Mouse (Mus musculus) testis, adult 2 months (tissue): ENCODE data around the gene Il17f.

ENCODE experiments used
- CTCF ChIP-seq: fragments of 200-500 bp; IDR thresholded peaks from 2 replicates; pipeline ENCODE4 v1.5.1; 2012; ENCODE audit warnings: low read depth, mild to moderate bottlenecking, inconsistent platforms, low read length, moderate library complexity; ENCODE audit not compliant: control insufficient read depth, insufficient read depth, insufficient replicate concordance
- POLR2A ChIP-seq: fragments of 200-500 bp; IDR thresholded peaks from 2 replicates; pipeline ENCODE4 v1.6.1; 2012; ENCODE audit warnings: low read depth, mild to moderate bottlenecking, inconsistent platforms, low read length, moderate library complexity; ENCODE audit not compliant: control insufficient read depth

DNA sequence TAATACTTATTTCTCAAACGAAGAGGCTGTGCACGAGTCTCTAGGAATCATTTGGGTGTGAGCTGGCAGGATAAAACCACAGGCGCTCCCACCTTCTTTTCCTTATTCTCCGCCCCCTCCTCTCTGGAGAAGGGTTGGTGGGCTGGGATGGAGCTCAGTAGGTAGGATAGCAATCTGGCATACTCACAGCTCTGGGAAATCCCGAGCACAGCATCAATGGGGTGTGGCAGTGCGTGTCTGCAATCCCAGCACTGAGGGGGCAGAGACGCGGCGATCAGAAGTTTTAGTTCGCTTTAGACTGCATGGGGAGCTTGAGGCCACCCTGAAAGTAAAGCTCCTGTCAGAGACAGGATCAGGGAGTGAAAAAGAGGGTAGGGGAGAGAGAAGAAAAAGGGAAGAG, 2.0 kb downstream of the Il17f start:
- TF ChIP-seq CTCF, result no peak
- TF ChIP-seq POLR2A, result no peak
